Mouse (Mus musculus) hindlimb bud, embryonic 11.5 days (tissue): ENCODE results near the gene Nphp1.
A peak's percentile ranks its signal among the peaks of the same experiment; 100 is the strongest.

Experiments used
- DNase-seq: peaks from one replicate; pipeline ENCODE4 v3.0.0-alpha.2; 2012; ENCODE audit warnings: low read depth, low spot score; ENCODE audit errors: extremely low spot score

Gene Nphp1

GRCm38 (mm10) chr2:127788440-127789116 is at the start of gene Nphp1:
Gene Nphp1, minus strand, starts transcription at chr2:127788897.
- peak; percentile 53 for DNase-seq

DNA sequence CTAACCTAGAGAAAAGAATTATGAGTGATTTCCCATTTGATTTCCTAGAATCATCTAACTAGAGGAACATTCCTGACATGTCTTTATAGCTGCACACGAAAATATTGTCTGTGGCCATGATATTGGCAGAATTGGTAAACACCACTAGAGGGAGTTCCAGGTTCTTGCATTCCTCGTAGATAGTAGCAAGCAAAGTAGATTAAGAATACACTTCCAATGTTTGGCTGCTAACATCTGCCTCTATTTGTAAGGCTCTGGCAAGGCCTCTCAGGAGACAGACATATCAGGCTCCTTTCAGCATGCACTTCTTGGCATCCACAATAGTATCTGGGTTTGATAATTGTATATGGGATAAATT is 44.1 kb upstream of the Nphp1 start:
- peak; percentile 39 for DNase-seq

- DNase-seq, result no peak
Measured at GRCm38 (mm10) chr2:127832103-127832832, 43.6 kb upstream of the Nphp1 start.

DNA sequence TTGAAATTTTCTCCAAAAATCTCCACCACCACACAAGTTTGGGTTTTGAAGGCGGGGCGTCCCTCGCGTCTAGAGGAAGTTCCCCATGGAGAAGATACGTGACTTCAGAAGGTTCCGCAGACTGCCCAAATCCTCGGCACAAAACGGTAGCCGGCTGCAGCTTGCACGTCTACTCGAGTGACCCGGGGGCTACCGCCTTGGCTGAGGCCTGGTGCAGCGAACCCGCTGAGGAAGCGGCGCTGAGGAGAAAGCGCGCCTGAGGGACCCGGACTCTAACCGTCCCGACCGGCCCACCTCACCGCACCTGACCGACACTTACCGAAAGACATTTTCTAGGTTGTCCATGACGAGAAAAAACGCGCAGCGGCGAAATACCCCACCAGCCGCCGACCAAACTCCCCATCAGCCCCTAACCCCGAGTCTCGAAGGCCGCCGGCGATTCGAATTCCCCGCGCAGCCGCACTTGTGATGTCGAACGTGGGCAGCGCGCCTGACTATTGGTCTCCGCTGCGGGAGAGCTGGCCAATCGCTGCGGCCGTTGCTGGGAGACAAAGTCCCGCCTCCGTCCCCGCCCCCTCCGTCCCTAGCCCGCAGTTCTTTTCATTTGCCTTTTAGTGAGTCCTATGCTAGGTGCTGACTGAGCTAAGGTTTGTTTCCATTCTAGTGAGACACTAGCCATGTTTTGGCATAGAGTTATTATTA is 42.9 kb upstream of the Nphp1 start, which contains the start of gene Bub1:
Gene Bub1, minus strand, starts transcription at position 465 of the 702 bp plus-strand sequence.
- DNase-seq, result peak; percentile 62

DNA sequence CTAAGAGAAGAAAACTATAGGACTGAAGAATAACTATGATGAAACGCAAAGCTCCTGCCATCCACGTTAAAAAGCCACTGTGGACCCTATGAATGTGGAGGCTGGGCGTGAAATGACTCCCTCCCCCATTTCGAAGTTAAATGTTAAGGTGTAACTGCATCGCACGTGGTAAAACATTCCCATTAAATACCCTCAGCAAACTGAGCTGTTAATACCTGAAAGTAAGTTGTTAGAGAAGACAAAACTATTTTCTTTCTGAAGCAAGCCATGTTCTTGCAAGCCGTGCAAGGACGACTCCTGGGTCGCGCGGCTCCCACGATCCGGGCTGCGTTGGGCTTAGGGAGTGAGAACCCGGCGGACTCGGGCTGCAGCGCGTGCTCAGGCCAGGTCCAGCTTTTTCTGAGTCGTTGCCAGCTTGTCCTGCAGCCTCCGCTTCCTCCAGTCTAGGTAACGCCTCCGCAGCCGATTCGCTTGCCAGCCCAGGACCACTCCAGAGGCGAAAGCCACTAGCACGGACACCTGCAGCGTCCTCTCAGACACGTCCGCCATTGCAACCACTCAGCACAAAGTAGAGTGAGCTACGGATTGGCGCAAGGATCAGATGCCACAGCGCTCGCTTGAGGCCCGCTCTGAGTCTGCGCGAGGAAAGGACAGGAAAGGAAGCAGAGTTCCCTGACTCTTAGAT is 3.4 kb upstream of the Nphp1 start, which contains the start of gene Mtln:
Gene Mtln, minus strand, starts transcription at position 570 of the 685 bp plus-strand sequence.
- DNase-seq, result peak; percentile 64

DNA sequence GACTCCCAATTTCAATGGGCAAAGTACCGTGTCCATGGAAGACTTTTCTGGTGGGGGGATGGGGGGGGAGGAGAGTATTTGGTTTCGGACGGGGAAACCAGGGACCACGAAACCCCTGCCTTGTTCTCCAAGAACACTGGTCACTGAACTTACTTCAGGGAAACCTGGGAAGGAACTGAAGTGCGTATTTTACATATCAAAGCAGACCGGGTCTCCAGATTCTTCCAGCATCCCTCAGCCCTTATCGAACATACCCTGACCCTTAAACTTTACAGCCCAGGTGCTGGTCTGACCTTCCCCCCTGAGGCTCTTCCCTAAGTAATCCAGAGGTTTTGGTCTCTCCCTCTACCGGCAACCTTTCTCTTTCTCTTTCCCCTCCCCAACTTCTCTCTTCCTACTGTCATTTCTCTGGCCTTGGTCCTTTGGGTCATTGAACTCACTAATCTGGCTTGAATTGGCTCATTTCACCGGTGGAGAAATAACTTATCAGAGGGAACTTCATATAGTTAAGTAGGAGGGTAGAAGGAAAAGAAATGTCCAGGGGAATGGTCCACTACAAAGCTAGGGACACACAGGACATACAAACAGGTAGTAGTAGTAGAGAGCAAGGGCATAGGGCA is 1.1 kb upstream of the Nphp1 start:
- DNase-seq, result no peak

- no peak for DNase-seq
Measured at GRCm38 (mm10) chr2:127789138-127789537, 441 bp upstream of the Nphp1 start.

DNA sequence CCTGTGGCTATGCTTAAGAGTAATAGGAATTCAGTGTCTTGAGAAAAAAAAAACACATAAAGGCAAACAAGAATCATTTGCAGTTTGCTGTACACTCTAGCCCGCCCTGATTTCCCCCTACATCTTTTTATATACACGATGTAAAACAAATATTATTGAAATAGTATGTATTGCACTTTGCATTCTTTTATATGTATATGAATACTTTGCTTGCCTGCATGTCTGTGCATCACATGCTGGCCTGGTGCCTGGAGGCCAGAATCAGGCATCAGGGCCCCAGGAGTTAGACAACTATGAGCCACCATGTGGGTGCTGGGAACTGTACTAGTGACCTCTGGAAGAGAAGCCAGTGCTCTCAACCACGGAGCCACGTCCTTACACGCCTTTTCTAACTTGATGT is 1.5 kb downstream of the Nphp1 start:
- DNase-seq, result no peak

- DNase-seq, result no peak
Measured at GRCm38 (mm10) chr2:127778451-127778850, 10.2 kb downstream of the Nphp1 start.

GRCm38 (mm10) chr2:127775013-127775412 is 13.7 kb downstream of the Nphp1 start:
- no peak for DNase-seq

DNA sequence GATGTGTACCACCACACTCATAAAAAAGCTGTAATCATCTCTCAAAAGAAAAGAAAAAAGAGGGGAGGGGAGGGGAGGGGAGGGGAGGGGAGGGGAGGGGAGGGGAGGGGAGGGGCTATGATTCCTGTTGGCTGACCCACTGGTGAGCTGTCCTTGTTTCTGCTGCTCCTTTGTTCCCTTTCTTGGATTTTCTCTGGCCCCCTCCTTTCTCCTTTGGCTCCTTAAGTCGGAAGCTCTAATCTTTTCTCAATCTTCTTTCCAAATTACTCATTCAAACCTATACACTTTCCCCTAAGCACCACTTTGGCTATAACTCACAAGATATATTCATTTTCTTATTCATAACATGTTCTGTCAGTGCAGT is 14.1 kb downstream of the Nphp1 start:
- DNase-seq, result no peak

GRCm38 (mm10) chr2:127773938-127774577 is 14.6 kb downstream of the Nphp1 start:
- no peak for DNase-seq

DNA sequence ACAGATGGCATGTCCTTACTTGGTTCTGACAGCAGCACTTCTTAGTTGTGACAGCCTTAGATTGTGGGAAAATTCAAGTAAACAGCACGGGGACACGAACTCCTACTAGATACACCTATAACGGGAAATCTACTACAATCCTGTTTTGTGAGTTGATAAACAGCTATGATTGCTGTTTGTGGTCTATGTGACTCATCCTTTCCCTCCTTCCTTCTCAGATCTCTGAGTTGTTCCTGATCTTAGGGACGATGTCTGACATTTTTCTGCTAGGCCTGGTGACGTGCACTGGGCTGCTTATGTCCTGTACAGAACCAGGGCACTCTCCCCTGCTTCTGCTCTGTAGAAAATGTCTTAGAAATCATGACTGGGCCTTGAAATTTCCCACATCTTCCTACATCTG is 27.1 kb downstream of the Nphp1 start:
- no peak for DNase-seq

- DNase-seq, result no peak
Measured at GRCm38 (mm10) chr2:127760429-127761000, 28.2 kb downstream of the Nphp1 start.

- DNase-seq, result no peak
Measured at GRCm38 (mm10) chr2:127760014-127760413, 28.7 kb downstream of the Nphp1 start.

DNA sequence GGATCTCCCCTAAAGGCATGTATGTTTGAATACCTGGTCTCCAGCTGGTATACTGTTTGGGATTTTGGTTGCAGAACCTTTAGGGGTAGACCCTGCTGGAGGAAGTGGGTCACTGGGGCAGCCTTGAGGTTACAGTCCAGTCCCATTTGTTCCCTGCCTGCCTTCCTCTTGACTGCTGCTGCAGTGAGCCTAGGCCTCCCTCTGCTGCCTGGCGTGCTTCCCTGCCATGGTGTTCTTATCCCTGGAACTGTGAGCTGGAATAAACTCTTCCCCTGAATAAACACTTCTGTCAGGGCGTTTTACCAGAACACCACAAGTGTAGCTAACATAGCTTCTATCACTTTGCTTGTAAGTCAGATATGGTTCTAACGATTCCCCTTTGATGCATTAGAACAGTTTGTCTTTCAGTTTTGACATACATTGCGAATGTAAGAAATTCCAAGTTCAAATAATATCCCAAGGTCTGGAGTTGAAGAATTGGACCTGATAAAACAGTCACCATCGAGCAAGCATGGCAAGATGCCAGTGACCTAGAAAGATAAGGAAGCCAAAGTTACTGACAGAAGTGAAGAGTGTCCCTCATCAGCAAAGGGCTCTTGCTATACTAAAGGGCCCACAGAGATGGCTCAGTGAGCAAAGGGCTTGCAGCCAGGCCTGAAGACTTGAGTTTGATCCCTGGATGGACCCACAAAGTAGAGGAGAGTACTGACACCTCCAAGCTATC is 29.4 kb downstream of the Nphp1 start:
- no peak for DNase-seq

DNA sequence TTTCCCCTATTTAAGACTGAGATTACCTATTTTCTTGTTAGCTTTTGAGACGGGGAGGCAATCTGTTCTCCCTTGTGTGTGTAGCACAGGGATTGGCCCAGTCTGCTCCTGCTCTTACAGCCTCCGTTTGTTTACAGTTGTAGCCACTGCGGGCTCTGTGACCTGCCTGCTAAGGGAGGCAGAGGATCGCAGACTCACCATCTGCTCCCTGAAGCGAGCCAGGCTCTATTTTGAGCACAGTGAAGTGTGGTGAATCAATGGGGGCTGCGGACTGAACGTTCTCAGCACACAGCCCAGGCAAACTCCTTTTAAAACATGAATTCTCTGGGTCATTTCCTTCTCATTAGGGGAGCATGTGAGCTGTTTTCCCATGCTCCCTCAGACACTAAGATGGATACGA is 31.5 kb downstream of the Nphp1 start:
- DNase-seq, result no peak

- DNase-seq, result no peak
Measured at GRCm38 (mm10) chr2:127754113-127754512, 34.6 kb downstream of the Nphp1 start.

DNA sequence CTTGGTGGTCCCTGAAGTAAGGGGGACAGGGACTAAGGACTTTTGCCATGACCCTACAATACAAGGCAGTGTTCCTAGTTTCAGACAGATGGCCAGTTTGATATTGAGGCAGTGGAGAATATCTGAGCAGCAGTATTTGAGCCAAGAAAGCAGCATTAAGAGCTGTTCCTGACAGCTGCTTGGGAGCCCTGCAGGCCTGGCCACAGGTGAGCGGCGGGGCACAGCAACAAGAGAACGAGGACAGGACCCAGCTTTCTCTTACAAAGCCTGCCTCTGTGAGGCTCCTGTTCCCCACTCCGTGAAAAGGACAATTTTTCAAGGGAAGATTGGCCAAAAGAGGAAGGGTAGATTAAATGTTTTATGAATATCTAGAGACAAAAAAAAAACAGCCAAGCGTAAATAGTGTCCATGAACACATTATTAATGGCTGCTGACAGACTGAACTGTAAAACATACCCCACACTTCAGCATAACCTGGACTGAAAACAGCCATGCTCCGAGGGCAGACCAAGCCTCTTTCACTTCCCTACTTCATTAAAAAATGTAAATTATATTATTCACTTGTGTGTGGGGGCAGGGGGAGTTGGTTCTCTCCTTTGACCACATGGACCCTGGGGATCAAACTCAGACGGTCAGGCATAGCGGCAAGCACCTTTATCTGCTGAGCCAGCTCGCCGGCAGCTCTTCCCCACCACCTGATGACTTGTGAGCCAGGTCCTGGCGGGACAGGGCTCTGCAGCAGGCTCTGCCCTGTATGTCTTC is 36.7 kb downstream of the Nphp1 start:
- no peak for DNase-seq
